Mouse (Mus musculus) intestine, postnatal 0 days (tissue): ENCODE data around the gene Dusp19. TPM values are rescaled to one million over a fixed set of nuclear protein-coding genes. Genes with fewer than 3 reads are reported as not detected.

Experiments used
- ATAC-seq: fragments of 200-750 bp; cut with Nextera tagmentation; 2 replicates; pipeline ENCODE4 v1.8.0; 2017; ENCODE audit warnings: mild to moderate bottlenecking, moderate TSS enrichment, moderate library complexity
- H3K27ac ChIP-seq: fragments of 300-500 bp; sonication (generic); 2 replicates; pipeline ENCODE4 v1.5.1; 2014; ENCODE audit warnings: mild to moderate bottlenecking, low read depth, low read length, moderate library complexity
- H3K27me3 ChIP-seq: fragments of 300-500 bp; sonication (generic); replicated peaks from 2 replicates; pipeline ENCODE4 v1.6.1; 2014; ENCODE audit warnings: low read length, mixed read lengths; ENCODE audit not compliant: control insufficient read depth, insufficient read depth
- H3K36me3 ChIP-seq: fragments of 300-500 bp; sonication (generic); 2 replicates; pipeline ENCODE4 v1.6.1; 2014; ENCODE audit warnings: mild to moderate bottlenecking, moderate library complexity; ENCODE audit not compliant: control insufficient read depth, insufficient read depth
- H3K4me1 ChIP-seq: fragments of 300-500 bp; sonication (generic); replicated peaks from 2 replicates; pipeline ENCODE4 v1.6.1; 2014; ENCODE audit warnings: antibody characterized with exemption, low read length, mixed read lengths; ENCODE audit not compliant: control insufficient read depth, insufficient read depth
- H3K4me2 ChIP-seq: fragments of 300-500 bp; sonication (generic); replicated peaks from 2 replicates; pipeline ENCODE4 v1.6.1; 2014; ENCODE audit warnings: low read depth, mild to moderate bottlenecking, moderate library complexity
- H3K4me3 ChIP-seq: fragments of 300-500 bp; sonication (generic); 2 replicates; pipeline ENCODE4 v1.5.1; 2014; ENCODE audit warnings: low read depth, low read length
- H3K9ac ChIP-seq: fragments of 300-500 bp; sonication (generic); 2 replicates; pipeline ENCODE4 v1.6.1; 2014; ENCODE audit warnings: mild to moderate bottlenecking, low read depth, low read length
- H3K9me3 ChIP-seq: fragments of 300-500 bp; sonication (generic); 2 replicates; pipeline ENCODE4 v1.6.1; 2016; ENCODE audit warnings: mixed run types; ENCODE audit not compliant: control insufficient read depth
- CTCF ChIP-seq: sonication (generic); IDR thresholded peaks from 2 replicates; pipeline ENCODE4 v1.5.1; 2016; ENCODE audit warnings: low read depth, mild to moderate bottlenecking, control low read depth, antibody characterized with exemption, moderate library complexity
- WGBS: fragments of 180-500 bp; shearing (Covaris S2); extraction: QIAGEN DNeasy Blood & Tissue Kit; methylation state at CpG from one replicate; pipeline ENCODE4 v1.1.7; 2014; 5-methylcytosine and 5-hydroxymethylcytosine counted together
- polyA plus RNA-seq: library from polyadenylated mRNA; unstranded; fragments of >200 nt; fragmentation: Nextera tagmentation; extraction: Ambion mirVana; gene quantifications from 2 replicates; pipeline ENCODE4 v1.2.1, GENCODE M21; 2015

Gene Dusp19
- polyA plus RNA-seq, 1 experiment from 2014 or later = 11.3 TPM

DNA sequence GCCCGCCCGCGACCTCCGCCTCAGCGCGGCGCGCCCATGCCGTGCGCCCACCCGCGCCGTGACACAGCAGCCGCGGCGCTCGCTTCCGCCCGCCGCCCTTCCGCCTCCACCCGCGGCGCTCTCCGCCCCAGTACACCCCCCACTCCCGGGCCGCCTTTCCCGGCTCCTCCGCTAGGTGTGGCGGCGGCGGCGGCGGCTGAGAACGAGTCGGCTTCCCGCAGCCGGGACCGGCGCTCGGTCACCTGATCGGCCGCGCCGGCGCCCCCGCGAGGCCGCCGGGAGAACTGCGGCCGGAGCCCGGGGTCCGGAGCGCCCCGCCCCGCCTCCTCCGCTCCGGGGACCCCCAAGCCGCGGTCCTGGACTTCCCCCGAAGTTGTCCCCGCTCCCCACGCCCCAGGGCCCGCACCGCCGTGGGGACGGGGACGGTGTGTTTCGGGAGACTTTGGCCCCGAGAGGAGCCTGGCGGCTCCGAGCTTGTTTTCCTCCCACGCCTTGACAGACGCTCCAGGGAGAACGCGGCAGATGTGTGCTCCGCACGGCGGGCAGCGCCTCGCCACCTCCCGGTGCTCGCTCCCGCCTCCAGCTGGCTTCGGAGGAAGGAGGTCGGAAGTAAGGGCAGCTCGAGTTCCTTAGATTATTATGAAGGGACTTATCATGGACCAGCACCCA is 35.7 kb upstream of the Dusp19 start, which contains the start of gene Nckap1:
Gene Nckap1 (minus strand): TSS at position 338 of the 669 bp plus-strand sequence.
- peak within 1 kb of the TSS; percentile 70 for H3K4me2 ChIP-seq
- peaks cover 9% of the 10 kb centered on the region for H3K4me1 ChIP-seq
- 2% methylated on average over 65 of the region's 88 CpGs for WGBS
- peak; percentile 98 for ATAC-seq
- H3K27me3 ChIP-seq = no peaks in the 10 kb centered on the region
- TF ChIP-seq CTCF = peak; percentile 70
- H3K9me3 ChIP-seq = no peaks in the 10 kb centered on the region
- peak within 1 kb of the TSS; percentile 94 for H3K4me3 ChIP-seq
- no peaks in the 10 kb centered on the region for H3K36me3 ChIP-seq
- H3K9ac ChIP-seq = peak within 1 kb of the TSS; percentile 99
- peak within 1 kb of the TSS; percentile 100 for H3K27ac ChIP-seq

DNA sequence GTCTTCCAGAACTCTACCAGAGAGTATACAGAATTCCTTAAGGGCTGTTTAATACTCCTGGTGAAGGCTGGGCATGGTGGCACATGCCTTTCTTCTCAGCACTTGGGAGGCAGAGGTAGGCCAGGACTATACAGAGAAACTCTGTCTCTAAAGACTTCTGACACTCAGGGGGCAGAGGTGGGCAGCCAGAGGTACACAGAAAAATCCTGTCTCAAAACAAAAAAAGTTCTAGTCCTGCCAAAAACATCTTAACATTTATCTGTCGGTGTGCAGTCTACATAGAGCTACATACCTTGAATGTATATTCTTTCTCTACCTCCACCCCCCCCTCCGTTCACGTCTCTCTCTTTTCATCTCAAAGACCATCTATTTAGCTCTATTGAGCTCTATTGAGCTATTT is 34.5 kb upstream of the Dusp19 start:
- Histone ChIP-seq H3K4me1 (peaks cover 9% of the 10 kb centered on the region), H3K4me3 (no peak overlapping the region), H3K4me2 (no peak overlapping the region), H3K9ac (no peak overlapping the region), H3K27ac (no peak overlapping the region), H3K36me3 (no peaks in the 10 kb centered on the region), H3K9me3 (no peaks in the 10 kb centered on the region), H3K27me3 (no peaks in the 10 kb centered on the region)
- WGBS = 92% methylated on average over 3 of the region's 3 CpGs
- TF ChIP-seq CTCF = no peak
- ATAC-seq = no peak

DNA sequence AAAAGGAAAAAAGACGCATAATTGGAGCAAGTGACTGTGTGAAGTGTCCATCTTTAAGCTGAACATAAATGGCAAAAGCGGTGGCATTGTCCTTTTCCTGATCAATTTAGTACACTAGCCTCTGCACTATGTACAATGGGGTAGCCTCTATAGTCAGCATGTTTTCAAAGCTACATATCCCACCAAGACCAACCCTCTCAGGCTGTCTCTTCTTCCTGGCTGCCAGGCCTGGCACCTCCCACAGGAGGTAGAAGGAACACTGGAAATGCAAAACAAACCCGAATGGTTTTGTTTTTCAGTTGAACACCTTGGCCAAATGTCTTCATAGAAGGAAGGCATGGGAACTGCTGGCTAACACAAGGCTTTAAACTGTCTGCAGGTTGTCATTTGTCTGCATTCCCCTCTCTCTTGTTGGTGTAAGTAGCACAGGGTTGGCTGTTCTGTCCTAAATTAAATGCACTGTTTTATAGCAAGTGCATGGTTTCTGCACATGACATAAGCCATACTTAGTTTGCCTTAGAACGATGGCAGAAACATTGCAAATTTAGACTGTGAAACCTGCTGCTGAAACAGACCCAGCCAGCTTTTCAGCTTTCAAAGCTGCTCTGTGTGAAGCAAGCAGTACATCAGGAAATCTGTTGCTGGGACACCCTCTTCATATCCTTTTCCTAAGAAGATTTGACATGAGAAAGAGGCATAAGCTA is 22.5 kb upstream of the Dusp19 start:
- Histone ChIP-seq H3K27ac (no peak overlapping the region), H3K4me2 (no peak overlapping the region), H3K4me1 (no peaks in the 10 kb centered on the region), H3K4me3 (no peak overlapping the region), H3K36me3 (no peaks in the 10 kb centered on the region), H3K9ac (no peak overlapping the region), H3K27me3 (no peaks in the 10 kb centered on the region), H3K9me3 (no peaks in the 10 kb centered on the region)
- WGBS = 80% methylated on average over 4 of the region's 4 CpGs
- ATAC-seq = no peak
- TF ChIP-seq CTCF = no peak

DNA sequence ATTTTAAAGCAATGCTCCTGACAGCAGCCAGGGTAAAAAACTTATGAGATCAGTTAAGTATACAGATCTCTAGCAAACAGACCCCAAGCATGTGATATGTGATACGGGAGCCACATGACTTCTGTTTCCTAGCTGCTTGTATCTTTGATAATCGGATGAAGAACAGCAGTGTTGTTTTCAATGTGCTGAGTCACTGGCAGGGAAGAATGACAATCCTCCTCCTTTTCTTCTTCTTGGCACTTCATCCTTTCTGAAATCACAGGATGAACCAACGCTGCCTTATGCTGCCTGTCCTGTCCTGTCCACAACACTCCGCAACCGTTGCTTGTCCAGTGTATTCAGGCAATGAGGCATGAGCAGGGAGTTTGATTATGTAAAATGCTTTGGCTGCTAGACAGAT is 19.9 kb upstream of the Dusp19 start:
- no peak for TF ChIP-seq CTCF
- Histone ChIP-seq H3K36me3 (no peaks in the 10 kb centered on the region), H3K4me3 (no peak overlapping the region), H3K27me3 (no peaks in the 10 kb centered on the region), H3K27ac (no peak overlapping the region), H3K4me2 (no peak overlapping the region), H3K9ac (no peak overlapping the region), H3K4me1 (no peaks in the 10 kb centered on the region), H3K9me3 (no peaks in the 10 kb centered on the region)
- 66% methylated on average over 5 of the region's 5 CpGs for WGBS
- ATAC-seq = no peak

DNA sequence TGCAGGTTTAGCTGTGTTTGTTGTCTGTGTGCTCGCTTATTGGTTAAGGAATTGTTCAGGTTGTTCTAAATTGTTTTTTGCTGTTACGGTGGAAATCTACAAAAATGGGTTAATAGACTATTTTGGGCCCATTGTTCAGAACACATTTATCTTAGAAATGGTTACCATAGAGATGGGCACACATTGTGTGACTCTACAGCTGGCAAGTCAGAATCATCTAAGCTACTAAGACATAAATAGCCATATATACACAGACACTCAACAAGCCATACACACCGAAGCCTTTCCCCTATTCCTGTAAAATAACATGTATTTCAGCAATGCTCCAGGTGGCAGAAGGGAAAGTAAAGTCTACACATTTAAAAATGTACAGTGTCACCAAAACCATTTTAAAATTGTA is 17.0 kb upstream of the Dusp19 start:
- 90% methylated on average over 3 of the region's 3 CpGs for WGBS
- no peak overlapping the region for H3K9ac ChIP-seq
- no peak for TF ChIP-seq CTCF
- H3K4me1 ChIP-seq = no peaks in the 10 kb centered on the region
- no peaks in the 10 kb centered on the region for H3K9me3 ChIP-seq
- H3K36me3 ChIP-seq = no peaks in the 10 kb centered on the region
- H3K4me2 ChIP-seq = no peak overlapping the region
- no peak overlapping the region for H3K27ac ChIP-seq
- H3K4me3 ChIP-seq = no peak overlapping the region
- no peaks in the 10 kb centered on the region for H3K27me3 ChIP-seq
- ATAC-seq = no peak

DNA sequence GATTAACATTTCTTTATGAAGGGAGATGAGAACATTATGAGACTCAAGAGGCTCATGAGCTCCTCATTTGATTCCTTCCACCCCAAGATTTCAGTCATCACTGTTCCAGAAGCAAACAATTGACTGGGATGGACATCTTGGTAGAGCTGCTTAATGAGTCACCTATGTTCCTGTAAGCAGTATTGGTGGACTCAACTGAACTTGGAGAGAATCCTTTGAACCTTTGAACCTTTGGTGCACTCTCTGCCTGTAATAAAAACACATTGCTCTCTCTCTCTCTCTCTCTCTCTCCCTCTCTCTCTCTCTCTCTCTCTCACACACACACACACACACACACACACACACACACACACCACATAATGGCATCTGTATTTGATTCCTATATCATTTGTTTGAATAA is 16.2 kb upstream of the Dusp19 start:
- Histone ChIP-seq H3K4me2 (no peak overlapping the region), H3K4me1 (no peaks in the 10 kb centered on the region), H3K27me3 (no peaks in the 10 kb centered on the region), H3K36me3 (no peaks in the 10 kb centered on the region), H3K9ac (no peak overlapping the region), H3K27ac (no peak overlapping the region), H3K9me3 (no peaks in the 10 kb centered on the region), H3K4me3 (no peak overlapping the region)
- ATAC-seq = peak; percentile 74
- no peak for TF ChIP-seq CTCF
